Mouse (Mus musculus): Measurements from ENCODE around the gene Marc2. TPM values are rescaled to one million over a fixed set of nuclear protein-coding genes. Genes with fewer than 3 reads are reported as not detected.

Gene Marc2
- total RNA-seq, 4 experiments from 2014 or later = 128 to 149 (median 132) TPM

- DNase-seq (ENCODE audit: low spot score in 2 of 2) = no peak
Observed at GRCm38 (mm10) chr1:184808418-184809012, 37.7 kb downstream of the Marc2 start.

- DNase-seq (ENCODE audit: low spot score in 2 of 2) = no peak
Observed at GRCm38 (mm10) chr1:184807627-184808417, 38.4 kb downstream of the Marc2 start.

- DNase-seq (ENCODE audit: low spot score in 2 of 2) = no peak
Observed at GRCm38 (mm10) chr1:184807123-184807522, 39.1 kb downstream of the Marc2 start.

- no peak for DNase-seq (ENCODE audit: low spot score in 2 of 2)
Observed at GRCm38 (mm10) chr1:184805749-184806148, 40.5 kb downstream of the Marc2 start.

- peak; percentile 38 to 48 for DNase-seq (ENCODE audit: low spot score in 2 of 2)
Observed at GRCm38 (mm10) chr1:184793163-184793876, 52.9 kb downstream of the Marc2 start.

GRCm38 (mm10) chr1:184791109-184791508 is 55.1 kb downstream of the Marc2 start:
- no peak for DNase-seq (ENCODE audit: low spot score in 2 of 2)

GRCm38 (mm10) chr1:184786376-184787151 is 59.7 kb downstream of the Marc2 start:
- no peak for DNase-seq (ENCODE audit: low spot score in 2 of 2)

- no peak for DNase-seq (ENCODE audit: low spot score in 2 of 2)
Observed at GRCm38 (mm10) chr1:184783641-184784040, 62.6 kb downstream of the Marc2 start.

- DNase-seq (ENCODE audit: low spot score in 2 of 2) = no peak
Observed at GRCm38 (mm10) chr1:184782161-184782513, 64.1 kb downstream of the Marc2 start.

GRCm38 (mm10) chr1:184781286-184782160 is 64.7 kb downstream of the Marc2 start:
- DNase-seq (ENCODE audit: low spot score in 2 of 2) = no peak

GRCm38 (mm10) chr1:184778157-184778556 is 68.1 kb downstream of the Marc2 start:
- no peak for DNase-seq (ENCODE audit: low spot score in 2 of 2)

GRCm38 (mm10) chr1:184777061-184777795 is 69.0 kb downstream of the Marc2 start:
- no peak for DNase-seq (ENCODE audit: low spot score in 2 of 2)

- no peak for DNase-seq (ENCODE audit: low spot score in 2 of 2)
Observed at GRCm38 (mm10) chr1:184775289-184775688, 71.0 kb downstream of the Marc2 start.

- no peak for DNase-seq (ENCODE audit: low spot score in 2 of 2)
Observed at GRCm38 (mm10) chr1:184771891-184772249, 74.4 kb downstream of the Marc2 start.

- peak; percentile 54 to 57 for DNase-seq (ENCODE audit: low spot score in 2 of 2)
Observed at GRCm38 (mm10) chr1:184771202-184771890, 74.9 kb downstream of the Marc2 start.

GRCm38 (mm10) chr1:184763866-184764265 is 82.4 kb downstream of the Marc2 start:
- DNase-seq (ENCODE audit: low spot score in 2 of 2) = no peak
